Mouse (Mus musculus) liver, embryonic 14.5 days (tissue): ENCODE measurements at regions not wholly inside any gene's neighbourhood (a gene's known extent, or its start where the extent isn't known, plus 50 kb on each side); places are given as distances from the start of the nearest gene placed in this dataset.

Experiments
- ATAC-seq: fragments of 200-750 bp; cut with Nextera tagmentation; 2 replicates; pipeline ENCODE4 v1.8.0; 2017; ENCODE audit warnings: moderate number of reproducible peaks, mild to moderate bottlenecking, moderate library complexity; ENCODE audit not compliant: insufficient read depth
- DNase-seq, 3 experiments: peaks; one replicate each; pipeline ENCODE4 v3.0.0-alpha.2; 2012 to 2013; ENCODE audit warnings: low read depth in 3 of 3, low spot score in 3 of 3
- H3K27ac ChIP-seq: fragments of 300-500 bp; sonication (generic); 2 replicates; pipeline ENCODE4 v1.5.1; 2014; ENCODE audit warnings: moderate library complexity, mild to moderate bottlenecking, control low read depth, inconsistent platforms
- H3K27me3 ChIP-seq: fragments of 300-500 bp; sonication (generic); 2 replicates; pipeline ENCODE4 v1.6.1; 2014; ENCODE audit warnings: mild to moderate bottlenecking, low read length, moderate library complexity; ENCODE audit not compliant: control insufficient read depth, insufficient read depth
- H3K36me3 ChIP-seq: fragments of 300-500 bp; sonication (generic); replicated peaks from 2 replicates; pipeline ENCODE4 v1.6.1; 2014; ENCODE audit warnings: low read depth; ENCODE audit not compliant: control insufficient read depth, insufficient read depth
- H3K4me1 ChIP-seq, 2 experiments: fragments of 200-500 bp in 1 of 2; fragments of 300-500 bp in 1 of 2; sonication (generic) in 1 of 2; replicated peaks; 2 replicates each; pipeline ENCODE4 v1.6.1; 2012 to 2014; ENCODE audit warnings: antibody characterized with exemption in 1 of 2, inconsistent platforms in 1 of 2, low read length in 1 of 2; ENCODE audit not compliant: control insufficient read depth in 2 of 2, insufficient read depth in 2 of 2
- H3K4me2 ChIP-seq: fragments of 300-500 bp; sonication (generic); 2 replicates; pipeline ENCODE4 v1.6.1; 2014; ENCODE audit warnings: low read depth, mild to moderate bottlenecking, control low read depth, moderate library complexity
- H3K4me3 ChIP-seq, 2 experiments: fragments of 200-500 bp in 1 of 2; fragments of 300-500 bp in 1 of 2; sonication (generic) in 1 of 2; 2 replicates each; pipeline ENCODE4 v1.5.1; 2012 to 2014; ENCODE audit warnings: low read depth in 2 of 2, low read length in 2 of 2, mild to moderate bottlenecking in 2 of 2, control low read depth in 1 of 2, inconsistent platforms in 1 of 2, moderate library complexity in 1 of 2; ENCODE audit not compliant: insufficient read depth in 1 of 2
- H3K9ac ChIP-seq: fragments of 300-500 bp; sonication (generic); replicated peaks from 2 replicates; pipeline ENCODE4 v1.6.1; 2014; ENCODE audit warnings: mild to moderate bottlenecking, control low read depth, moderate library complexity
- H3K9me3 ChIP-seq: fragments of 300-500 bp; sonication (generic); 2 replicates; pipeline ENCODE4 v1.6.1; 2016; ENCODE audit warnings: low read length, mixed read lengths; ENCODE audit not compliant: control insufficient read depth
- CTCF ChIP-seq: IDR thresholded peaks from 2 replicates; pipeline ENCODE4 v1.5.1; 2016; ENCODE audit warnings: antibody characterized with exemption, low read depth, control low read depth
- EP300 ChIP-seq: IDR thresholded peaks from 2 replicates; pipeline ENCODE4 v1.6.1; 2016; ENCODE audit warnings: antibody characterized with exemption, low read depth
- WGBS: fragments of 180-500 bp; shearing (Covaris S2); extraction: QIAGEN DNeasy Blood & Tissue Kit; methylation state at CpG from one replicate; pipeline ENCODE4 v1.1.7; 2014; ENCODE audit not compliant: insufficient replicate concordance; 5-methylcytosine and 5-hydroxymethylcytosine counted together

DNA sequence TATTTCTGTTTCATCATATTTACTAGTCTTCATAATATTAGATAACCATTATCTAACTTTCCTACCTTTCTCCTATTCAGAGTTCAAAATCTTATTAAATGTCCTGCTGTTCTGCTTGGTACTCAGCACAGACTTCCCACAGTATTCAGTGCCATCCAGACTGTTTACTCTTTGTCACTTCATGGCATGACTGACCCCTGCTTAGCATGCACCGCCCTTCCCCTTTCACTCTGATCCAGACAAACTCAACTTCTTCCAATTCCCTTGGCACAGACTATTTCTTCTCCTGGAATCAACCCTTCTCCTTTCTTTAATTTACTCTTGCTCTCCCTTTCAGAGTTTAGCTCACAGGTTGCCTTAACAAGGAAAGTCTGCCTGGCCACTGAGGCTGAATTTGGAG lies 458.8 kb downstream of the Ppargc1a start:
- DNase-seq (no peak), ATAC-seq (no peak)
- TF ChIP-seq CTCF, result no peak
- Histone ChIP-seq H3K27ac (no peak overlapping the region), H3K36me3 (no peaks in the 10 kb centered on the region), H3K9me3 (no peaks in the 10 kb centered on the region), H3K9ac (no peak overlapping the region), H3K4me2 (no peak overlapping the region), H3K27me3 (no peaks in the 10 kb centered on the region), H3K4me1 (no peaks in the 10 kb centered on the region), H3K4me3 (no peak overlapping the region)
- WGBS, result 70% methylated on average over 1 of the region's 1 CpGs

- no peak overlapping the region for H3K27ac ChIP-seq
- no peak for ATAC-seq
Measured at GRCm38 (mm10) chr5:51108181-51108580, 459.3 kb downstream of the Ppargc1a start.

DNA sequence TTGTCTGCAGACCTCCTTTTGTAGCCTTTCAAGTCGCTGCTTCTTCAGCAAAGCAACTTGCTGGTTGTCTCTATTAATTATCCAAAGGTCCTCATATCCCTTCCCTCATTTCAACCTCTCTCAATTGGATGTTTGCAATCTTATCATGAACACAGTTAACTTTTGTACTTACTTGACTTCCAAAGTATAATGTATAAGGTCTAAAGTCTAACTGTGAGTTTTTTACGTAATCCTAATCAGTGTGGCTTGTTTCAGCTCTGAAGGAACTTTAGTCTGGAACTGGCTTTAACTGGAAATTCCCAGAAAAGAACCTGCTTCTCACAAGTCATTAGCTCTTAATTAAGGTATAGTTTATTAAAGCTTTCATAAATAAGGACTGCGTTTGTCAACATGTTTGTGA lies 467.6 kb downstream of the Ppargc1a start:
- ATAC-seq (no peak), DNase-seq (no peak)
- TF ChIP-seq CTCF, result no peak
- no peak for TF ChIP-seq EP300
- no peaks in the 10 kb centered on the region for H3K27me3 ChIP-seq
- no peaks in the 10 kb centered on the region for H3K36me3 ChIP-seq
- no peak overlapping the region for H3K4me2 ChIP-seq
- H3K4me3 ChIP-seq, result no peak overlapping the region
- no peak overlapping the region for H3K27ac ChIP-seq
- H3K4me1 ChIP-seq, result no peaks in the 10 kb centered on the region
- no peaks in the 10 kb centered on the region for H3K9me3 ChIP-seq
- 58% methylated on average over 3 of the region's 3 CpGs for WGBS
- H3K9ac ChIP-seq, result no peak overlapping the region

More at GRCm38 (mm10) chr5:51108181-51108580, 459.3 kb downstream of the Ppargc1a start:
- 56% methylated on average over 1 of the region's 1 CpGs for WGBS
- Histone ChIP-seq H3K9ac (no peak overlapping the region), H3K4me2 (no peak overlapping the region), H3K4me1 (no peaks in the 10 kb centered on the region), H3K9me3 (no peaks in the 10 kb centered on the region), H3K4me3 (no peak overlapping the region), H3K36me3 (no peaks in the 10 kb centered on the region), H3K27me3 (no peaks in the 10 kb centered on the region)
- no peak for DNase-seq
- TF ChIP-seq CTCF (no peak), EP300 (no peak)

GRCm38 (mm10) chr5:51072674-51073468 lies 494.7 kb downstream of the Ppargc1a start:
- no peak overlapping the region for H3K9ac ChIP-seq
- no peak overlapping the region for H3K4me3 ChIP-seq
- no peak overlapping the region for H3K27ac ChIP-seq
- no peak for TF ChIP-seq CTCF
- no peak for TF ChIP-seq EP300
- H3K4me2 ChIP-seq, result no peak overlapping the region
- no peaks in the 10 kb centered on the region for H3K36me3 ChIP-seq
- no peaks in the 10 kb centered on the region for H3K27me3 ChIP-seq
- no peaks in the 10 kb centered on the region for H3K4me1 ChIP-seq
- WGBS, result 52% methylated on average over 8 of the region's 8 CpGs
- no peaks in the 10 kb centered on the region for H3K9me3 ChIP-seq
- DNase-seq (no peak), ATAC-seq (no peak)

GRCm38 (mm10) chr5:51072146-51072545 lies 495.4 kb downstream of the Ppargc1a start:
- no peak for ATAC-seq
- Histone ChIP-seq H3K9ac (no peak overlapping the region), H3K27me3 (no peaks in the 10 kb centered on the region), H3K9me3 (no peaks in the 10 kb centered on the region), H3K4me1 (no peaks in the 10 kb centered on the region), H3K27ac (no peak overlapping the region), H3K4me3 (no peak overlapping the region), H3K4me2 (no peak overlapping the region), H3K36me3 (no peaks in the 10 kb centered on the region)
- no peak for DNase-seq
- TF ChIP-seq EP300, result no peak
- TF ChIP-seq CTCF, result no peak
- WGBS, result 51% methylated on average over 2 of the region's 2 CpGs
